Comparison of ENCODE assay signal across 18 mouse cellular contexts in genomic region chr12:80854671-80855070, GRCm38 (mm10).
DNase-seq lines count a peak whose midpoint lies in the region; ATAC-seq and TF ChIP-seq lines count a peak whose summit lies in the region.
"Had no signal": no experiment of that assay in that cellular context is flagged by ENCODE, and none has a peak within 500 bp of the region (broad histone marks: within the 10 kb centered on the region; RNA-seq: fewer than 3 reads in every experiment).

No protein-coding gene starts in this region.

- H3K36me3 ChIP-seq in hindbrain, embryonic 10.5 days = no peaks in the 10 kb centered on the region
- H3K36me3 ChIP-seq in hindbrain, postnatal 0 days (ENCODE audit: insufficient read depth, low read length) = no peaks in the 10 kb centered on the region
- no peaks in the 10 kb centered on the region for H3K36me3 ChIP-seq in lung, embryonic 15.5 days
- no peaks in the 10 kb centered on the region; the same call in 1 of the 2 replicates for H3K36me3 ChIP-seq in macrophage (ENCODE audit: inconsistent target)
- H3K36me3 ChIP-seq: hindbrain, embryonic 13.5 days; limb, embryonic 13.5 days; neural tube, embryonic 13.5 days had no signal

- no peak overlapping the region for H3K4me3 ChIP-seq in hindbrain, embryonic 10.5 days
- no peak overlapping the region for H3K4me3 ChIP-seq in hindbrain, postnatal 0 days (ENCODE audit: low read length)
- no peak overlapping the region for H3K4me3 ChIP-seq in lung, embryonic 15.5 days
- no peak overlapping the region for H3K4me3 ChIP-seq in brown adipose tissue, adult 24 weeks (ENCODE audit: insufficient read depth, low read depth, low read length)
- H3K4me3 ChIP-seq in macrophage (ENCODE audit: inconsistent target) = no peak overlapping the region
- H3K4me3 ChIP-seq: hindbrain, embryonic 13.5 days; limb, embryonic 13.5 days; neural tube, embryonic 13.5 days had no signal

- H3K9ac ChIP-seq in hindbrain, postnatal 0 days (replicated peaks; ENCODE audit: low read length) = no peak overlapping the region
- H3K9ac ChIP-seq in lung, embryonic 15.5 days = no peak overlapping the region
- H3K9ac ChIP-seq: hindbrain, embryonic 13.5 days; limb, embryonic 13.5 days; neural tube, embryonic 13.5 days had no signal

- no peaks in the 10 kb centered on the region for H3K9me3 ChIP-seq in hindbrain, embryonic 10.5 days
- H3K9me3 ChIP-seq in hindbrain, postnatal 0 days (ENCODE audit: low read length) = no peaks in the 10 kb centered on the region
- no peaks in the 10 kb centered on the region for H3K9me3 ChIP-seq in lung, embryonic 15.5 days
- H3K9me3 ChIP-seq: hindbrain, embryonic 13.5 days; limb, embryonic 13.5 days; neural tube, embryonic 13.5 days had no signal

- no peaks in the 10 kb centered on the region for H3K27me3 ChIP-seq in hindbrain, embryonic 10.5 days (ENCODE audit: insufficient read depth, poor library complexity, severe bottlenecking)
- no peaks in the 10 kb centered on the region for H3K27me3 ChIP-seq in hindbrain, postnatal 0 days (ENCODE audit: insufficient read depth, low read length)
- H3K27me3 ChIP-seq in lung, embryonic 15.5 days = no peaks in the 10 kb centered on the region
- H3K27me3 ChIP-seq: hindbrain, embryonic 13.5 days; limb, embryonic 13.5 days; neural tube, embryonic 13.5 days had no signal

- peaks cover 85% of the 10 kb centered on the region for H3K79me2 ChIP-seq in macrophage (ENCODE audit: inconsistent target)

- WGBS in hindbrain, embryonic 10.5 days = 97% methylated on average over 4 of the region's 4 CpGs
- WGBS in hindbrain, postnatal 0 days = 96% methylated on average over 4 of the region's 4 CpGs
- WGBS in lung, embryonic 15.5 days = 95% methylated on average over 4 of the region's 4 CpGs
- 88% methylated on average over 4 of the region's 4 CpGs for WGBS in macrophage (ENCODE audit: missing documents)

- H3K4me2 ChIP-seq in hindbrain, postnatal 0 days (ENCODE audit: low read depth, low read length) = no peak overlapping the region
- H3K4me2 ChIP-seq in lung, embryonic 15.5 days = no peak overlapping the region
- H3K4me2 ChIP-seq: hindbrain, embryonic 13.5 days; limb, embryonic 13.5 days; neural tube, embryonic 13.5 days had no signal

- DNase-seq in hindbrain, embryonic 10.5 days (ENCODE audit: low spot score) = no peak
- no peak for DNase-seq in hindbrain, postnatal 0 days (ENCODE audit: low spot score)
- no peak for DNase-seq in lung, postnatal 14 days
- no peak for DNase-seq in right cerebral cortex, postnatal 36 days (ENCODE audit: low spot score in 2 of 2)
- DNase-seq: adrenal gland, adult 2 months; cerebellum, adult 11 months; embryo, embryonic 11 days; kidney, postnatal 36 days; midbrain, embryonic 14.5 days; thymus, adult 18-20 months; thymus, postnatal 4 days had no signal

- 0 out of 2 replicates have a peak overlapping the region, but pooled peaks have one; percentile 62 for H3K27ac ChIP-seq in hindbrain, embryonic 10.5 days
- no peak overlapping the region for H3K27ac ChIP-seq in hindbrain, postnatal 0 days
- H3K27ac ChIP-seq in lung, embryonic 15.5 days = peak overlapping the region; percentile 84; the same call in 1 of the 2 replicates
- peak overlapping the region; percentile 59; the same call in 1 of the 2 replicates for H3K27ac ChIP-seq in brown adipose tissue, adult 24 weeks (replicated peaks; ENCODE audit: low read depth, low read length)
- H3K27ac ChIP-seq in macrophage = peak overlapping the region; percentile 98
- H3K27ac ChIP-seq: hindbrain, embryonic 13.5 days; limb, embryonic 13.5 days had no signal

- no peak for ATAC-seq in hindbrain, postnatal 0 days
- ATAC-seq in lung, embryonic 15.5 days (ENCODE audit: borderline replicate concordance, extremely low read depth, low FRiP score, low TSS enrichment) = no peak
- no peak for ATAC-seq in activated CD4-positive, CD25-positive, alpha-beta regulatory T cell, adult 4 months

- peaks cover 51% of the 10 kb centered on the region for H3K4me1 ChIP-seq in hindbrain, embryonic 10.5 days (replicated peaks)
- H3K4me1 ChIP-seq in hindbrain, postnatal 0 days (ENCODE audit: insufficient read depth, low read length) = peaks cover 19% of the 10 kb centered on the region
- H3K4me1 ChIP-seq in lung, embryonic 15.5 days = peaks cover 34% of the 10 kb centered on the region
- peaks cover 23% of the 10 kb centered on the region for H3K4me1 ChIP-seq in brown adipose tissue, adult 24 weeks (ENCODE audit: control insufficient read depth, insufficient read depth, insufficient read length, low read length)
- H3K4me1 ChIP-seq: limb, embryonic 13.5 days had no signal

- TF ChIP-seq CTCF in hindbrain, postnatal 0 days (IDR thresholded peaks at IDR 0.05; ENCODE audit: low read depth) = no peak
